Mouse (Mus musculus): ENCODE results near the gene Stau1. TPM values are rescaled to one million over a fixed set of nuclear protein-coding genes. Genes with fewer than 3 reads are reported as not detected.

The Stau1 gene
- polyA plus RNA-seq, 1 experiment from 2014 or later: 91.9 TPM

DNA sequence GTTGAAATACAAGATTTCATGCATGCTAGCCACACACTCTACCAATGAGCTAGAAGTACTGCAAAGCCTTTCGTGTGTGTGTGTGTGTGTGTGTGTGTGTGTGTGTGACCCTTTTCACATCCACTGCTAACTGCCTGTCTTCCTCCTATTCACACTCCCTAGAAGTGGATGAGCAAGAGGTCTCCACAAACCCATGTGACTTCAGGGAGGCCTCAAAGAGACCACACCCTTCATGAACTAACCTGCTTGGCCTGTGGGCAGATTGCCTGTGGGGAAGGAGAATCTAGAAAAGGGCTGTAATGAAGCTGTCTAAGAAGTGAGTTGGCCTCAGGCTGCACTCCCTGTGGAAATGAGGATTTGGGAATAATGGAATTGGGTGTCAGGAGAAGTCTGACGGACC lies 96.9 kb downstream of the Stau1 start:
- Histone ChIP-seq H3K27ac (no peak overlapping the region), H3K27me3 (ENCODE audit: insufficient read depth, poor library complexity, severe bottlenecking) (no peaks in the 10 kb centered on the region), H3K36me3 (peaks cover 9% of the 10 kb centered on the region), H3K9me3 (no peaks in the 10 kb centered on the region), H3K4me3 (no peak overlapping the region), H3K4me1 (replicated peaks) (no peaks in the 10 kb centered on the region)
- WGBS: 78% methylated on average over 2 of the region's 2 CpGs
- DNase-seq (ENCODE audit: low spot score): no peak

Other genes starting within 250 kb of the Stau1 start
- gene Trp53rkb, start 203.8 kb downstream of the Stau1 start, polyA plus RNA-seq (2016; fragmentation: Nextera tagmentation; extraction: Ambion mirVana): 11.0 and 12.8 TPM in 2 replicates
- 4.9 and 5.2 TPM in 2 replicates for gene Arfgef2, start 190.7 kb downstream of the Stau1 start, polyA plus RNA-seq (2016; fragmentation: Nextera tagmentation; extraction: Ambion mirVana)
- 165 and 190 TPM in 2 replicates for gene Cse1l, start 90.3 kb downstream of the Stau1 start, polyA plus RNA-seq (2016; fragmentation: Nextera tagmentation; extraction: Ambion mirVana)
- 49.1 and 68.1 TPM in 2 replicates for gene Ddx27, start 18.9 kb upstream of the Stau1 start, polyA plus RNA-seq (2016; fragmentation: Nextera tagmentation; extraction: Ambion mirVana)
- 6.5 and 7.5 TPM in 2 replicates for gene Znfx1, start 66.7 kb upstream of the Stau1 start, polyA plus RNA-seq (2016; fragmentation: Nextera tagmentation; extraction: Ambion mirVana)
- 0.56 and 0.89 TPM in 2 replicates for gene Kcnb1, start 193.9 kb upstream of the Stau1 start, polyA plus RNA-seq (2016; fragmentation: Nextera tagmentation; extraction: Ambion mirVana)
- gene Ptgis, start 244.3 kb upstream of the Stau1 start, polyA plus RNA-seq (2016; fragmentation: Nextera tagmentation; extraction: Ambion mirVana): 10.8 and 10.9 TPM in 2 replicates